Mouse (Mus musculus) stomach, embryonic 16.5 days (tissue): ENCODE results near the gene Wasf1. TPM values are rescaled to one million over a fixed set of nuclear protein-coding genes. Genes with fewer than 3 reads are reported as not detected.

Experiments
- ATAC-seq: fragments of 200-750 bp; cut with Nextera tagmentation; 2 replicates; pipeline ENCODE4 v1.8.0; 2017; ENCODE audit warnings: moderate number of reproducible peaks, moderate TSS enrichment; ENCODE audit not compliant: insufficient read depth, low FRiP score
- H3K27ac ChIP-seq: fragments of 300-500 bp; sonication (generic); 2 replicates; pipeline ENCODE4 v1.5.1; 2014; ENCODE audit warnings: low read length
- H3K27me3 ChIP-seq: fragments of 300-500 bp; sonication (generic); 2 replicates; pipeline ENCODE4 v1.6.1; 2014; ENCODE audit warnings: low read length, control low read depth, mixed read lengths; ENCODE audit not compliant: control insufficient read depth, insufficient read depth
- H3K36me3 ChIP-seq: fragments of 300-500 bp; sonication (generic); 2 replicates; pipeline ENCODE4 v1.6.1; 2014; ENCODE audit warnings: low read length; ENCODE audit not compliant: control insufficient read depth, insufficient read depth
- H3K4me1 ChIP-seq: fragments of 300-500 bp; sonication (generic); 2 replicates; pipeline ENCODE4 v1.6.1; 2014; ENCODE audit warnings: low read length, control low read depth, mixed read lengths; ENCODE audit not compliant: control insufficient read depth, insufficient read depth
- H3K4me2 ChIP-seq: fragments of 300-500 bp; sonication (generic); 2 replicates; pipeline ENCODE4 v1.6.1; 2014; ENCODE audit warnings: low read depth, low read length, mixed read lengths
- H3K4me3 ChIP-seq: fragments of 300-500 bp; sonication (generic); replicated peaks from 2 replicates; pipeline ENCODE4 v1.5.1; 2014; ENCODE audit warnings: mild to moderate bottlenecking, low read length
- H3K9ac ChIP-seq: fragments of 300-500 bp; sonication (generic); 2 replicates; pipeline ENCODE4 v1.6.1; 2014; ENCODE audit warnings: low read length
- H3K9me3 ChIP-seq: fragments of 300-500 bp; sonication (generic); replicated peaks from 2 replicates; pipeline ENCODE4 v1.6.1; 2016; ENCODE audit warnings: low read length, control low read depth; ENCODE audit not compliant: control insufficient read depth
- WGBS: fragments of 180-500 bp; shearing (Covaris S2); extraction: QIAGEN DNeasy Blood & Tissue Kit; methylation state at CpG from one replicate; pipeline ENCODE4 v1.1.7; 2014; 5-methylcytosine and 5-hydroxymethylcytosine counted together
- polyA plus RNA-seq: library from polyadenylated mRNA; unstranded; fragments of >200 nt; fragmentation: Nextera tagmentation; extraction: Ambion mirVana; gene quantifications from 2 replicates; pipeline ENCODE4 v1.2.1, GENCODE M21; 2015

Gene Wasf1
- polyA plus RNA-seq, 1 experiment from 2014 or later = 9.4 TPM

DNA sequence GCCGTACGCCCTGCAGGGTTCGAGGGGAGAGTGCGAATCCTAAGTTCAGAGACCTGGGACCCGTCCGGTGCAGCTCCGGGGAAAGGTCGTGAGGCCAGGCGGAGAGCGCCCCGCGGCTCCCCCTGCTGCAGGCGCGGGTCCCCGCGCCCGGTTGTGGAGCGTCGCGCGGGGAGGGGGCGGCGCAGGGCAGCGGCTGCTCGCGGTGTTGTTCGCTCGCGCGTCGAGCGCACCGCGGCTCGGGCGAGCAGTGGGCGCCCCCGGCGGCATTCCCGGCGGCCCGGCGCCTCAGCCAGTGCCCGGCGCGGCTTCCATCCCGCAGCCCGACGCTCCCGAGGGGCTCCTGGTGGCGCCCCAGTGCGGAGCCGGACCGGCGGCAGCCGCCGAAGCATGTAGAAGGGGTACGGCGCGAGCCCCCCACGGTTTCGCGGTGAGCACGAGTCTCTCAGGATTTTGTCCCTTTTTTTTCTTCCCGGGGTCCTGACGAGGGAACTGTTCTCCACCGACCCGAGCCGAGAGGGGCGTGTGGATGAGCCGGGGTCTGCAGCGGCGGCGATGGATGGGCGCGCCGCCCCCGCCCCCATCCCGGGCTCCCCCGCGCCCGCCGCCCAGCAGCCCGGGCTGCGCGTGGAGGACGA lies 486 bp downstream of the Wasf1 start:
- no peaks in the 10 kb centered on the region for H3K36me3 ChIP-seq
- peak overlapping the region; percentile 94 for H3K4me2 ChIP-seq
- H3K9me3 ChIP-seq = no peaks in the 10 kb centered on the region
- H3K4me3 ChIP-seq = peak overlapping the region; percentile 86
- under 1% methylated on average over 84 of the region's 87 CpGs for WGBS
- H3K27ac ChIP-seq = peak overlapping the region; percentile 70
- H3K4me1 ChIP-seq = peaks cover 10% of the 10 kb centered on the region; the same call in 1 of the 2 replicates
- H3K9ac ChIP-seq = peak overlapping the region; percentile 74
- peak; percentile 86 for ATAC-seq
- H3K27me3 ChIP-seq = no peaks in the 10 kb centered on the region

DNA sequence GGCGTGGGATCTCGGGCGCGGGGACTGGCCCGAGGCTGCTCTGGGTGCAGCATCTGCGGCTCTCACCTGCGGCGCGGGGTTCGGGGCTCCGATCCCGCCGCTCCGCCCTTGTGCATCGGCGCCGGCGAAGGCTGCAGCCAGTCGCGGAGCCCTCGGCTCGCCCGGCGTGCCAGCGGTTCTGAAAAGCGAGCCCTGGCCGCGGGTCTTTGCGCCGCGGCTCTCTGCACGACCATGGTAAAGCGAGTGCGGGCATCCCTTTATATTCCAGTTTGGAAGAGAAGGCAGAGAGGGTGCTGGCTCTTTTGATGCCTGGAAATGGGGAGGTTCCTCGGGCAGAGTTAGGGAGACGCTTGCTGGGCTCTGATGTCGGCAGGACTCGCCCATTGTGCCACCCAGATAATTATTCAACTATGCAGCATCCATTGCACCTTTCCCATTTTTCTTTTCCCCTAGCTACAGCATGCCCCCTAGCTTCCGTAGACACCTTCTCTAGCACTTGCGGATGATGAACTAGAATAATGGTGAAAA lies 1.1 kb downstream of the Wasf1 start:
- H3K36me3 ChIP-seq = no peaks in the 10 kb centered on the region
- H3K27ac ChIP-seq = peak overlapping the region; percentile 70
- under 1% methylated on average over 40 of the region's 40 CpGs for WGBS
- no peak for ATAC-seq
- no peaks in the 10 kb centered on the region for H3K27me3 ChIP-seq
- peak overlapping the region; percentile 94 for H3K4me2 ChIP-seq
- H3K9me3 ChIP-seq = no peaks in the 10 kb centered on the region
- H3K4me3 ChIP-seq = peak overlapping the region; percentile 86
- peak overlapping the region; percentile 74 for H3K9ac ChIP-seq
- H3K4me1 ChIP-seq = peaks cover 10% of the 10 kb centered on the region; the same call in 1 of the 2 replicates

DNA sequence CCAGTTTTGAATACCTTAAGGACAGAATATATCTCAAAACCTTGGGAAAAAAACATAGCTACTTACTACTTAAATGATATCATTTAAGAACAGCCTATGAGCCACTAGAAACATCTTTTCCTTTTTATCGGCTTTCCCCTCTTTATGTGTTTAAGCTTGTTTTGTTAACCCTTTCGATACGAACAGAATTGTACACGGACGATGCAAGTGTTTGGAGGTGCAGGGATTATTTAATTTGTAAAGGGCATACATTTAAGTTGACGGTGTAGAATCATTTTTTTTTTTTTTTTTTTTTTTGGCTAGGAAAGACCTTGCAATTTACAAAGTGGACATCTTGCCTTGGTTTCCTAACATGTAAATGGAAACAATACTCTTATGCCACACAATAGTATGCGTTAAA lies 2.2 kb downstream of the Wasf1 start:
- 70% methylated on average over 7 of the region's 7 CpGs for WGBS

DNA sequence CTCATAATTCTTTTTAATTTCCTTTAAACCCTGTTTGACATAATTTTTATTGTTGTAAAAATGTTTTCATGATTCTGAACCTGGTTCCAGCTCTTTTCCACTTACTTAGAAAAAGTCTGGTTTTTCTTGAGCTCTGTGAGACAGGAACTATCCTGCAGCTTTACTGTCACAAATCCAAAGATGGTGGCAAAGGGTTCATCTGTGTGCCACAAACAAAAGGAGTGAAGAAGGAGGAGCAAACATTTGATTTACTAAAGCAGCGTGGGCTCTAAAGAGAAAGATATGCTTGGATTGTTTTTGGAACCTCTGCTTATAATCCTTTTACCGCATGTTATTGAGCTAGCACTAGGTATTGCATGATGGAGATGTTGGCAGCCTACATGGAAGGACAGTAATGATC lies 4.0 kb downstream of the Wasf1 start:
- Histone ChIP-seq H3K27ac (no peak overlapping the region), H3K4me1 (no peaks in the 10 kb centered on the region), H3K4me3 (no peak overlapping the region), H3K9ac (no peak overlapping the region), H3K36me3 (no peaks in the 10 kb centered on the region), H3K9me3 (no peaks in the 10 kb centered on the region), H3K27me3 (no peaks in the 10 kb centered on the region), H3K4me2 (no peak overlapping the region)
- 89% methylated on average over 2 of the region's 2 CpGs for WGBS
- no peak for ATAC-seq

More for the DNA sequence above, 2.2 kb downstream of the Wasf1 start:
- no peak overlapping the region for H3K4me2 ChIP-seq
- H3K27me3 ChIP-seq = no peaks in the 10 kb centered on the region
- H3K27ac ChIP-seq = no peak overlapping the region
- ATAC-seq = no peak
- H3K36me3 ChIP-seq = no peaks in the 10 kb centered on the region
- H3K4me3 ChIP-seq = no peak overlapping the region
- H3K4me1 ChIP-seq = peaks cover 10% of the 10 kb centered on the region; the same call in 1 of the 2 replicates
- no peaks in the 10 kb centered on the region for H3K9me3 ChIP-seq
- no peak overlapping the region for H3K9ac ChIP-seq

DNA sequence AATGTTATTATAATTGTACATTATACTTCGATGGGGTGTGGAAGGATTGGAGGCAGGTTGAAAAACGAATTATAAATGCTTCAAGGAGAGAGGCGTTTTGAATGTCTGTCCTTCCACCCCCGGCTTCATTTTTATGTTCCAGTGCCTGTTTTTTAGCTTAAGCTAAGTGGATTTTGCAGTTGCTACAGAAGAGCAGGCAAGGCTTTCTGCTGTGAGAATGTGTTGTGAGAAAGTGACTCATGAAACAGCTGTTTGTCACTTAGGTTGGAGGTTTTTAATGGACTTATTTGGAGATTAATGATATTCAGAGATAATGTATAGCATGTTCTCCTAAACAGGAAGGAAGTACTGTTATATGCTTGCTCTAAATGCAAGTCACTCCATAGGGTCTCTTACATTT lies 5.9 kb downstream of the Wasf1 start:
- Histone ChIP-seq H3K9me3 (no peaks in the 10 kb centered on the region), H3K4me1 (no peaks in the 10 kb centered on the region), H3K27me3 (no peaks in the 10 kb centered on the region), H3K9ac (no peak overlapping the region), H3K4me2 (no peak overlapping the region), H3K4me3 (no peak overlapping the region), H3K27ac (no peak overlapping the region), H3K36me3 (no peaks in the 10 kb centered on the region)
- 80% methylated on average over 4 of the region's 4 CpGs for WGBS
- ATAC-seq = no peak

DNA sequence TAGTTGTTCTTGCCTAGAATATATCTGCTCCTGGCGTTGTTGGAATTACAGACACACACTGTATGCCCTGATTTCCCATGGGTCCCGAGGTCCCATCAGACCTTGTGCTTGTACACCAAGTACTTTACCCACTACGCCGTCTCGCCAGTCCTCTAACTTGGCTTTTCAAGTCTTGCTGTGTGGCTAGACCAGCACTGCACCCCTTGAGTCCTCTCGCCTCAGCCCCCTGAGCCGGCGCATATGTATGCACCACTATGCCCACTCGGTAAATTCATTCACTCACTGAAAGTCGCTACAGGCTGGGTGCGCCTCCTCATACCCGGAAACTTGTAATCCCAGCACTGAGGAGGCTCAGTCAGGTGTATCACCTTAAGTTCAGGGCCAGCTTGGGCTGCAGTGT lies 12.5 kb downstream of the Wasf1 start:
- no peak for ATAC-seq
- WGBS = 92% methylated on average over 12 of the region's 12 CpGs

DNA sequence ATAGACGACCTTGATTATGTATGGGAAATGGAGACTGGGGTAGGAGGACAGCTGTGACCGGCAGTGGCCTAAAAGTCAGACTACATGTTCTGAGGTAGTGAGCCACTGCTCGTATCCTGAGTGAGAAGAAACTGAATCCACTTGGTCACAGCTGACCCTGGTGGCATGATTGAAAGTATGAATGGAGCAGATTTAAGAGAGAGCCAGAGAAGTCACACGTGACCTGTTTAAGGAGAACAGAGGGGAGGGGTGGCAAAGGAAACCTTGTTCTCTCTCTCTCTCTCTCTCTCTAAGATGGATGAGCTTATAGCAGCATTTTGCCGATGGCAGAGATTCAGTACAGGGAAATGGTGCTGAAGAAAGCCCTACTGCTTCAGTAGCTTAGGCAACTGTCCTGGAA lies 13.4 kb downstream of the Wasf1 start:
- Histone ChIP-seq H3K36me3 (no peaks in the 10 kb centered on the region), H3K9me3 (no peaks in the 10 kb centered on the region), H3K4me3 (no peak overlapping the region), H3K9ac (no peak overlapping the region), H3K27me3 (no peaks in the 10 kb centered on the region), H3K4me2 (no peak overlapping the region), H3K4me1 (peaks cover 1% of the 10 kb centered on the region; the same call in 1 of the 2 replicates), H3K27ac (no peak overlapping the region)
- WGBS = 49% methylated on average over 5 of the region's 5 CpGs
- ATAC-seq = no peak

More for the DNA sequence above, 12.5 kb downstream of the Wasf1 start:
- Histone ChIP-seq H3K27me3 (no peaks in the 10 kb centered on the region), H3K4me2 (no peak overlapping the region), H3K9me3 (no peaks in the 10 kb centered on the region), H3K27ac (no peak overlapping the region), H3K4me1 (no peaks in the 10 kb centered on the region), H3K9ac (no peak overlapping the region), H3K4me3 (no peak overlapping the region), H3K36me3 (no peaks in the 10 kb centered on the region)

DNA sequence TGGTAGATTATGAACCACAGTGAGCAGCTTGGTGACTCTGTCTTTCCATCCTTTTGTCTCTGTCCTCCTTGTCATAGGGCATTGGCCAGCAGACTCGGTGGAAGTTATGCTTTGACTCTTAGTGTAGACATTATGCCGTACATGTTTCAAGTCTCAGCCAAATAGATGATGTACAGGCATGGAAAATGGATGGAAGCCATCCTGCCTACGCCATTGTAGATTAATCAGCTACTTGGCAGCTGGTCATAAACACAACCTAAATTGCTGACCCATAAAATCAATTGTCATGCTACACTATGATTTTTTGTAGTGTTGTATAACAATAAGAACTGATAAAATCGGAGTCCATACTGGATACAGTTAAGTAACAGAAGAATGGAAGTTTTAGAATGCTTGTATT lies 18.5 kb downstream of the Wasf1 start:
- Histone ChIP-seq H3K4me2 (no peak overlapping the region), H3K4me3 (no peak overlapping the region), H3K27me3 (no peaks in the 10 kb centered on the region), H3K9me3 (no peaks in the 10 kb centered on the region), H3K4me1 (peaks cover 6% of the 10 kb centered on the region; the same call in 1 of the 2 replicates), H3K27ac (no peak overlapping the region), H3K9ac (no peak overlapping the region), H3K36me3 (no peaks in the 10 kb centered on the region)
- no peak for ATAC-seq
- WGBS = 48% methylated on average over 4 of the region's 4 CpGs

DNA sequence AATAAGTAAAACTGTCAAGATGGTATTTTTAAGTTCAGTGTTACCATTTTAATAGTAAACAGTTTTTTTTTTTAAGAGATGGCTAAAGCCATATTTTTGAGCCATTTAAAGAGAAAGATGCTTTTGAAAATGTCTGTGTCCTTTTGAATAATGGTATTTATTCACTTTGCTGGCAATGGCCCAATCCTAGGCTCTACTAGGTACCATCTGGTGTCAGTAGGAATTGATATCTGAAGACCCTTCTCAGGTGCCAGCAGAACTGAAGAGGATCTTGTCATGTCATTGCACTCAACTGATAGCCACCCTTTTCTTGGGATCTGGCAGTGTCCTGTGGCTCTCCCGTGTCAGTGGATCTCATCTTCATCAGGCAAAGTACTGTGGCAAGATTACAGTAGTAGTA lies 22.9 kb downstream of the Wasf1 start:
- Histone ChIP-seq H3K4me3 (no peak overlapping the region), H3K9ac (no peak overlapping the region), H3K4me2 (no peak overlapping the region), H3K27ac (no peak overlapping the region), H3K9me3 (no peaks in the 10 kb centered on the region), H3K27me3 (no peaks in the 10 kb centered on the region), H3K36me3 (no peaks in the 10 kb centered on the region), H3K4me1 (peaks cover 6% of the 10 kb centered on the region; the same call in 1 of the 2 replicates)
- WGBS = 79% methylated on average over 1 of the region's 1 CpGs
- ATAC-seq = no peak
